In the genomic region with DNA sequence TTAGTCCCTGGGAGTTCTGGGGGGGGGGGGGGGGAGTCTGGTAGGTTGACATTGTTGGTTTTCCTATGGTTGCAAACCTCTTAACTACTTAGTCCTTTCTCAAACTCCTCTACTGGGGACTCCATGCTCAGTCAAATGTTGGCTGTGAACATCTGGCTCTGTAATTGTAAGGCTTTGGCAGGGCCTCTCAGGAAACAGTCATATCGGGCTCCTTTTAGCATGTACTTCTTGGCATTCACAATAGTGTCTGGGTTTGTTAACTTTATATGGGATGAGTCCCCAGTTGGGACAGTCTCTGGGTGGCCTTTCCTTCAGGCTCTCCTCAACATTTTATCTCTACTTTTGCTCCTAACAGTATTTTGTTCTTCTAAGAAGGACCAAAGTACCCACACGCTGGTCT, we compare ENCODE assay signal across 15 mouse cellular contexts.
"Had no signal": no experiment of that assay in that cellular context is flagged by ENCODE, and none has a peak within 500 bp of the region (broad histone marks: within the 10 kb centered on the region; RNA-seq: fewer than 3 reads in every experiment).

No protein-coding gene starts in this region.

- ATAC-seq: midbrain, embryonic 16.5 days had no signal

- H3K27ac ChIP-seq: midbrain, embryonic 10.5 days; midbrain, embryonic 12.5 days; neural tube, embryonic 12.5 days; stomach, embryonic 15.5 days; stomach, postnatal 0 days had no signal

- DNase-seq: lung, adult 18-20 months; lung, embryonic 14.5 days; lung, postnatal 10 days; lung, postnatal 4 days; midbrain, embryonic 14.5 days; right cerebral cortex, postnatal 14 days; thymus, adult 2 months; thymus, postnatal 25 days; thymus, postnatal 4 days had no signal

- H3K9ac ChIP-seq: lung, embryonic 14.5 days; midbrain, embryonic 12.5 days; neural tube, embryonic 12.5 days; stomach, embryonic 15.5 days had no signal

- H3K4me1 ChIP-seq: midbrain, embryonic 10.5 days; midbrain, embryonic 12.5 days; neural tube, embryonic 12.5 days; stomach, embryonic 15.5 days had no signal

- H3K9me3 ChIP-seq: midbrain, embryonic 10.5 days; midbrain, embryonic 12.5 days; neural tube, embryonic 12.5 days; stomach, embryonic 15.5 days had no signal

- H3K4me2 ChIP-seq: lung, embryonic 14.5 days; midbrain, embryonic 12.5 days; neural tube, embryonic 12.5 days; stomach, embryonic 15.5 days had no signal

- H3K4me3 ChIP-seq: midbrain, embryonic 10.5 days; midbrain, embryonic 12.5 days; neural tube, embryonic 12.5 days; stomach, embryonic 15.5 days had no signal

- H3K36me3 ChIP-seq: midbrain, embryonic 10.5 days; midbrain, embryonic 12.5 days; neural tube, embryonic 12.5 days; stomach, embryonic 15.5 days had no signal

- H3K27me3 ChIP-seq: midbrain, embryonic 12.5 days; neural tube, embryonic 12.5 days; stomach, embryonic 15.5 days had no signal
